Mouse (Mus musculus) retina, adult 2 months (tissue): ENCODE results near the gene H2al2b.
"Not testable (repeated sequence)": the region's sequence is repeated elsewhere in the genome, so short reads cannot be mapped to it uniquely, and the experiment has no call there.

Experiments used
- DNase-seq: peaks from one replicate; pipeline ENCODE4 v3.0.0-alpha.2; 2012; ENCODE audit warnings: low read depth, low spot score

The H2al2b gene

GRCm38 (mm10) chrY:2720574-2720973 is at the start of gene H2al2b:
Gene H2al2b (minus strand): TSS chrY:2720674.
- DNase-seq, result not testable (repeated sequence)
